Mouse (Mus musculus) thymus, adult 2 months (tissue): ENCODE results near the gene Sgsm3.

Experiments
- CTCF ChIP-seq: fragments of 200-500 bp; IDR thresholded peaks from 2 replicates; pipeline ENCODE4 v1.5.1; 2012; ENCODE audit warnings: mild to moderate bottlenecking, control low read depth, low read length, moderate library complexity, borderline replicate concordance; ENCODE audit not compliant: control insufficient read depth, poor library complexity, insufficient read depth; ENCODE audit errors: extremely low read depth
- POLR2A ChIP-seq: fragments of 200-500 bp; IDR thresholded peaks from 2 replicates; pipeline ENCODE4 v1.6.1; 2012; ENCODE audit warnings: mild to moderate bottlenecking, low read length, control low read depth, moderate library complexity; ENCODE audit not compliant: control insufficient read depth, poor library complexity, insufficient read depth; ENCODE audit errors: extremely low read depth

DNA sequence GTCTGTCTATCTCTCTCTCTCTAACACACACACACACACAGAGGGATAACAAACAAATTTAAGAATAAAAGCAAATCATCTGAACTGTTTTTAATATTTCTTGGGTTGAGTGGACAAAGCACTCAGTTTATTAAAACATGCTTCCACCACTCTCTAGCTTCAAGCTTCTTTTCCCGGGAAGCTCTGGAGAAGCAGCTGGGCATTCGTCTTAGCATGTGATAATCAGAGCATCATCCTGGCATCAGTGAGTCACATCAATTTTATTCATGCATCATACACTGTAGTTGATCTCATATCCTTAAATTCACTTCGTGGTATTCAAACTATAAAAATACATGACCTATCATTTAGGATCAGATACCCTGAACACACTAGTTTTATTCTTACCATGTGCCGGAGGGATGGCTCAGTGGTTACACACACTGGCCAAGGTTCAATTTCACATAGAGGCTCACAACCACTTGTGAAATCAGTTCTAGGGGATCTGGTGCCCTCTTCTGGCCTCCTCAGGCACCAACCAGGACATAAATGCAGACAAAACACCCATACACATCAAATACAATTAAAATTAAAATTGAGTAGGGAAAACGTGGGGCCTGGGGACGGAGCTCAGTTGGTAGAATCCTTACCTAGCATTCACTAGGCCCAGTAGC lies 72.0 kb downstream of the Sgsm3 start:
- TF ChIP-seq POLR2A, result no peak
- no peak for TF ChIP-seq CTCF
